Mouse (Mus musculus) CD4-positive, CD25-positive, alpha-beta regulatory T cell, adult 4 months (primary cell): ENCODE results near the gene Cabp5. TPM values are rescaled to one million over a fixed set of nuclear protein-coding genes. Genes with fewer than 3 reads are reported as not detected.
"Not testable (repeated sequence)": the region's sequence is repeated elsewhere in the genome, so short reads cannot be mapped to it uniquely, and the experiment has no call there.

Experiments used
- ATAC-seq: one replicate; pipeline ENCODE4 v1.8.0; 2017
- polyA plus RNA-seq, 2 experiments: library from polyadenylated mRNA; unstranded; fragments of 100-300 nt; shearing (Covaris generic); gene quantifications; one replicate each; pipeline ENCODE4 v1.2.1; 2017

The Cabp5 gene
- not detected for polyA plus RNA-seq

DNA sequence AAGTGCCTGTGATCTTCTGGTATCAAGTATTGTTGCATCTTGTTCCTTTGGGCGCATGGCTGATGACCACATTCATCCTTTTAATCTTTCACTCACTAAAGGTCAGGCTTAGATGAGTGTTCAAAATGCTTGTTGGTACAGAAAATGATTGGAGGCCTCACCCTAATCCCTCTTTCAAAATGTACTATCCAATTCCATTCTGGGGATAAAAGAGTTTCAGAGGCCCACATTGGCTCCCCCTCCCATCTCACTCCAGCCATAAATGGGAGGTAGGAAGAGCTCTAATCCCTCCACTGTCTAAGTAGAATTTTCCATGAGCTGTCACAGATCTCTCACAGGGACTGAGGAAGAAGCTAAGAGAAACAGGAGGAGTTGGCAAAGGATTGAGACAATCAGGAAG, at the start of gene Cabp5:
Gene Cabp5 (plus strand): TSS at position 301 of the 400 bp plus-strand sequence.
- ATAC-seq, result no peak

DNA sequence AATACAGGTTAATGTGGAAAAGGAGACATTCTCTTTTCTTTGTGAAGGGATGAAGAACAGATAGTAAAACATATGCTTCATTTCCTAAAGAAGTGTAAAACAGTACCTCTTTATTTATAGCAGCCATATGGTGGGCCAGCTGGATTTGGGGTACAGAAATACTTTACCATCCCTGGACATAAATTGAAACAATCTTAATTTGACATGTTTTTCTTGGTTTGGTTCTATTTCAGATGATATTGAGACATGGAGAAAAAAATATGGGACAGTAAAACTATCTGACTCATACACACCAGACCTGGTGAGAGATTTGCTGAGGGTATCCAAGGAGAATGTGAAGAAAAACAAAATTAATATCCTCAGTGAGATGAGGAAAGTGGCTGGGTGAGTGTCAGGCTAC, 42.0 kb upstream of the Cabp5 start:
- no peak for ATAC-seq

DNA sequence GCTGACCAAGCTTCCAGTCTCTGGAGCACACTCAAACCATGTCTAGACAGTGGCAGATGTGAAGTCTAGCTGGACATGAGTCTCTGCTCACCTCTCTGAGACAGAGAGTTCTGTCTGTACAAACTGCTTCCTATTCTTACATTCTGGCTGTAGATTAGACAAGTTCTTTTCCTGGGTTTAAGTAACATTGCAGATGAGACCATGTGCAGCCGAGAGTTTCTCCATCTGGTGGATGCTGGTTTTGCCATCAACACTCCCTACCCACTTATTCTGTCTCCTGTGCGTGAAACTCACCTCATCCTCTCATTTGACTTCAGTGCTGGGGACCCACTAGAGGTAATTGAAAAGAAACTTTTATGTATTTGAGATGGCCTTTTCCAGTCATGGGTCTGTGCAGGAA, 17.3 kb upstream of the Cabp5 start:
- ATAC-seq, result no peak

DNA sequence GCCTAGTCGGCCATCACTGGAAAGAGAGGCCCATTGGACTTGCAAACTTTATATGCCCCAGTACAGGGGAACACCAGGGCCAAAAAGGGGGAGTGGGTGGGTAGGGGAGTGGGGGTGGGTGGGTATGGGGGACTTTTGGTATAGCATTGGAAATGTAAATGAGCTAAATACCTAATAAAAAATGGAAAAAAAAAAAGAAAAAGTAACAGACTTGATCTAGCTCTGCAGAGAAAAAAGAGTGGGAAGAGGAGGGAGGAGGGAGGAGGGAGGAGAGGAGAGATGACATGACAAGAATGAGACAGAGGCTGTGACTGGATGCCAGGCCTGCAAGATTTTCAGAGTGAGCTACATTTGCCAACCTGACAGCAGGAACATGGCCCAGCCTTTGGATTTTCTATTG, 52.6 kb downstream of the Cabp5 start, which contains the start of gene Bsph1:
Gene Bsph1 (plus strand): TSS at position 301 of the 400 bp plus-strand sequence.
- ATAC-seq, result not testable (repeated sequence)

Other genes starting within 250 kb of the Cabp5 start
- under 1 TPM in 1 of 2 experiments, not detected in 1; 0.08 TPM for gene Vmn1r88, start 238.6 kb upstream of the Cabp5 start, polyA plus RNA-seq
- not detected for gene Vmn1r89, start 185.1 kb upstream of the Cabp5 start, polyA plus RNA-seq
- gene Lig1, start 120.8 kb upstream of the Cabp5 start, polyA plus RNA-seq, result 10 to 100 TPM; 25.2 to 31.1 TPM
- 1 to 10 TPM; 3.8 to 4.3 TPM for gene Zswim9, start 119.4 kb upstream of the Cabp5 start, polyA plus RNA-seq
- gene Pla2g4c, start 73.5 kb upstream of the Cabp5 start, polyA plus RNA-seq, result under 1 TPM; 0.28 to 0.34 TPM
- not detected for gene Bsph1, start 52.7 kb downstream of the Cabp5 start, polyA plus RNA-seq
- not detected for gene Bsph2, start 172.9 kb downstream of the Cabp5 start, polyA plus RNA-seq
- gene Sult2a5, start 225.8 kb downstream of the Cabp5 start, polyA plus RNA-seq, result not detected